Mouse (Mus musculus): ENCODE results near the gene Il1rap. TPM values are rescaled to one million over a fixed set of nuclear protein-coding genes. Genes with fewer than 3 reads are reported as not detected.

The Il1rap gene
- polyA plus RNA-seq, 1 experiment from 2014 or later: 8.1 TPM

- Histone ChIP-seq H3K4me1 (ENCODE audit: control insufficient read depth, insufficient read depth, low read length) (no peaks in the 10 kb centered on the region), H3K27ac (ENCODE audit: low read depth, low read length) (no peak overlapping the region), H3K27me3 (ENCODE audit: control insufficient read depth, insufficient read depth, low read length) (no peaks in the 10 kb centered on the region), H3K9me3 (ENCODE audit: control insufficient read depth, low read length) (no peaks in the 10 kb centered on the region), H3K4me2 (no peak overlapping the region), H3K9ac (ENCODE audit: low read length) (no peak overlapping the region), H3K4me3 (ENCODE audit: low read depth, low read length) (no peak overlapping the region), H3K36me3 (ENCODE audit: control insufficient read depth, insufficient read depth, low read length) (no peaks in the 10 kb centered on the region)
- no peak for ATAC-seq (ENCODE audit: low FRiP score)
- 91% methylated on average over 1 of the region's 1 CpGs for WGBS
- no peak for DNase-seq (ENCODE audit: low spot score, missing footprints)
Measured at GRCm38 (mm10) chr16:26601482-26601881, 20.0 kb downstream of the Il1rap start.

GRCm38 (mm10) chr16:26604621-26605020 lies 23.1 kb downstream of the Il1rap start:
- DNase-seq (ENCODE audit: low spot score, missing footprints) (no peak), ATAC-seq (ENCODE audit: low FRiP score) (no peak)
- Histone ChIP-seq H3K9ac (ENCODE audit: low read length) (no peak overlapping the region), H3K27me3 (ENCODE audit: control insufficient read depth, insufficient read depth, low read length) (no peaks in the 10 kb centered on the region), H3K4me3 (ENCODE audit: low read depth, low read length) (no peak overlapping the region), H3K4me2 (no peak overlapping the region), H3K27ac (ENCODE audit: low read depth, low read length) (no peak overlapping the region), H3K4me1 (ENCODE audit: control insufficient read depth, insufficient read depth, low read length) (no peaks in the 10 kb centered on the region), H3K36me3 (ENCODE audit: control insufficient read depth, insufficient read depth, low read length) (no peaks in the 10 kb centered on the region), H3K9me3 (ENCODE audit: control insufficient read depth, low read length) (no peaks in the 10 kb centered on the region)
- 88% methylated on average over 3 of the region's 3 CpGs for WGBS

GRCm38 (mm10) chr16:26608003-26608402 lies 26.5 kb downstream of the Il1rap start:
- H3K27ac ChIP-seq (ENCODE audit: low read depth, low read length): no peak overlapping the region
- no peaks in the 10 kb centered on the region for H3K36me3 ChIP-seq (ENCODE audit: control insufficient read depth, insufficient read depth, low read length)
- H3K9ac ChIP-seq (ENCODE audit: low read length): no peak overlapping the region
- no peak for DNase-seq (ENCODE audit: low spot score, missing footprints)
- WGBS: 89% methylated on average over 2 of the region's 2 CpGs
- no peaks in the 10 kb centered on the region for H3K27me3 ChIP-seq (ENCODE audit: control insufficient read depth, insufficient read depth, low read length)
- no peaks in the 10 kb centered on the region for H3K9me3 ChIP-seq (ENCODE audit: control insufficient read depth, low read length)
- H3K4me1 ChIP-seq (ENCODE audit: control insufficient read depth, insufficient read depth, low read length): no peaks in the 10 kb centered on the region
- no peak for ATAC-seq (ENCODE audit: low FRiP score)
- H3K4me3 ChIP-seq (ENCODE audit: low read depth, low read length): no peak overlapping the region
- H3K4me2 ChIP-seq: no peak overlapping the region

GRCm38 (mm10) chr16:26610508-26610907 lies 29.0 kb downstream of the Il1rap start:
- no peak overlapping the region for H3K4me3 ChIP-seq (ENCODE audit: low read depth, low read length)
- DNase-seq (ENCODE audit: low spot score, missing footprints): no peak
- no peak overlapping the region for H3K4me2 ChIP-seq
- no peaks in the 10 kb centered on the region for H3K9me3 ChIP-seq (ENCODE audit: control insufficient read depth, low read length)
- no peaks in the 10 kb centered on the region for H3K4me1 ChIP-seq (ENCODE audit: control insufficient read depth, insufficient read depth, low read length)
- no peak overlapping the region for H3K9ac ChIP-seq (ENCODE audit: low read length)
- no peaks in the 10 kb centered on the region for H3K27me3 ChIP-seq (ENCODE audit: control insufficient read depth, insufficient read depth, low read length)
- ATAC-seq (ENCODE audit: low FRiP score): no peak
- H3K27ac ChIP-seq (ENCODE audit: low read depth, low read length): no peak overlapping the region
- H3K36me3 ChIP-seq (ENCODE audit: control insufficient read depth, insufficient read depth, low read length): no peaks in the 10 kb centered on the region
- 68% methylated on average over 1 of the region's 1 CpGs for WGBS

GRCm38 (mm10) chr16:26612499-26613220 lies 31.2 kb downstream of the Il1rap start:
- Histone ChIP-seq H3K27me3 (ENCODE audit: control insufficient read depth, insufficient read depth, low read length) (no peaks in the 10 kb centered on the region), H3K9ac (ENCODE audit: low read length) (no peak overlapping the region), H3K4me1 (ENCODE audit: control insufficient read depth, insufficient read depth, low read length) (no peaks in the 10 kb centered on the region), H3K36me3 (ENCODE audit: control insufficient read depth, insufficient read depth, low read length) (no peaks in the 10 kb centered on the region), H3K4me3 (ENCODE audit: low read depth, low read length) (no peak overlapping the region), H3K27ac (ENCODE audit: low read depth, low read length) (no peak overlapping the region), H3K4me2 (no peak overlapping the region), H3K9me3 (ENCODE audit: control insufficient read depth, low read length) (no peaks in the 10 kb centered on the region)
- 92% methylated on average over 10 of the region's 10 CpGs for WGBS
- DNase-seq (ENCODE audit: low spot score, missing footprints) (no peak), ATAC-seq (ENCODE audit: low FRiP score) (no peak)

GRCm38 (mm10) chr16:26623141-26623540 lies 41.6 kb downstream of the Il1rap start:
- H3K9me3 ChIP-seq (ENCODE audit: control insufficient read depth, low read length): no peaks in the 10 kb centered on the region
- H3K36me3 ChIP-seq (ENCODE audit: control insufficient read depth, insufficient read depth, low read length): no peaks in the 10 kb centered on the region
- ATAC-seq (ENCODE audit: low FRiP score): no peak
- no peaks in the 10 kb centered on the region for H3K4me1 ChIP-seq (ENCODE audit: control insufficient read depth, insufficient read depth, low read length)
- H3K4me2 ChIP-seq: no peak overlapping the region
- no peak overlapping the region for H3K27ac ChIP-seq (ENCODE audit: low read depth, low read length)
- WGBS: 84% methylated on average over 1 of the region's 1 CpGs
- no peak for DNase-seq (ENCODE audit: low spot score, missing footprints)
- no peak overlapping the region for H3K9ac ChIP-seq (ENCODE audit: low read length)
- H3K27me3 ChIP-seq (ENCODE audit: control insufficient read depth, insufficient read depth, low read length): no peaks in the 10 kb centered on the region
- H3K4me3 ChIP-seq (ENCODE audit: low read depth, low read length): no peak overlapping the region

GRCm38 (mm10) chr16:26626065-26626464 lies 44.6 kb downstream of the Il1rap start:
- Histone ChIP-seq H3K4me2 (no peak overlapping the region), H3K9ac (ENCODE audit: low read length) (no peak overlapping the region), H3K4me1 (ENCODE audit: control insufficient read depth, insufficient read depth, low read length) (no peaks in the 10 kb centered on the region), H3K27me3 (ENCODE audit: control insufficient read depth, insufficient read depth, low read length) (no peaks in the 10 kb centered on the region), H3K27ac (ENCODE audit: low read depth, low read length) (no peak overlapping the region), H3K36me3 (ENCODE audit: control insufficient read depth, insufficient read depth, low read length) (no peaks in the 10 kb centered on the region), H3K9me3 (ENCODE audit: control insufficient read depth, low read length) (no peaks in the 10 kb centered on the region), H3K4me3 (ENCODE audit: low read depth, low read length) (no peak overlapping the region)
- ATAC-seq (ENCODE audit: low FRiP score) (no peak), DNase-seq (ENCODE audit: low spot score, missing footprints) (no peak)
- 83% methylated on average over 3 of the region's 3 CpGs for WGBS

GRCm38 (mm10) chr16:26634800-26635199 lies 53.3 kb downstream of the Il1rap start:
- 74% methylated on average over 2 of the region's 2 CpGs for WGBS

GRCm38 (mm10) chr16:26643077-26643476 lies 61.6 kb downstream of the Il1rap start:
- Histone ChIP-seq H3K4me1 (ENCODE audit: control insufficient read depth, insufficient read depth, low read length) (no peaks in the 10 kb centered on the region), H3K36me3 (ENCODE audit: control insufficient read depth, insufficient read depth, low read length) (no peaks in the 10 kb centered on the region), H3K9ac (ENCODE audit: low read length) (no peak overlapping the region), H3K4me3 (ENCODE audit: low read depth, low read length) (no peak overlapping the region), H3K27ac (ENCODE audit: low read depth, low read length) (no peak overlapping the region), H3K9me3 (ENCODE audit: control insufficient read depth, low read length) (no peaks in the 10 kb centered on the region), H3K27me3 (ENCODE audit: control insufficient read depth, insufficient read depth, low read length) (no peaks in the 10 kb centered on the region), H3K4me2 (no peak overlapping the region)
- DNase-seq (ENCODE audit: low spot score, missing footprints): no peak
- WGBS: 91% methylated on average over 6 of the region's 6 CpGs
- no peak for ATAC-seq (ENCODE audit: low FRiP score)

More at GRCm38 (mm10) chr16:26634800-26635199, 53.3 kb downstream of the Il1rap start:
- no peak for ATAC-seq (ENCODE audit: low FRiP score)
- Histone ChIP-seq H3K4me2 (no peak overlapping the region), H3K9me3 (ENCODE audit: control insufficient read depth, low read length) (no peaks in the 10 kb centered on the region), H3K4me3 (ENCODE audit: low read depth, low read length) (no peak overlapping the region), H3K27me3 (ENCODE audit: control insufficient read depth, insufficient read depth, low read length) (no peaks in the 10 kb centered on the region), H3K9ac (ENCODE audit: low read length) (no peak overlapping the region), H3K36me3 (ENCODE audit: control insufficient read depth, insufficient read depth, low read length) (no peaks in the 10 kb centered on the region), H3K27ac (ENCODE audit: low read depth, low read length) (no peak overlapping the region), H3K4me1 (ENCODE audit: control insufficient read depth, insufficient read depth, low read length) (no peaks in the 10 kb centered on the region)
- no peak for DNase-seq (ENCODE audit: low spot score, missing footprints)
